Mouse (Mus musculus) T-helper 2 cell (primary cell): ENCODE measurements around the gene Plekhh1.

Experiments used
- in situ Hi-C: fragments of 300-600 bp; cut with MboI, MseI; formaldehyde crosslinking; loops from one replicate; pipeline ENCODE4 v1.15.1; 2025; ENCODE audit warnings: high pct_unique_total_duplicates

Gene Plekhh1

DNA sequence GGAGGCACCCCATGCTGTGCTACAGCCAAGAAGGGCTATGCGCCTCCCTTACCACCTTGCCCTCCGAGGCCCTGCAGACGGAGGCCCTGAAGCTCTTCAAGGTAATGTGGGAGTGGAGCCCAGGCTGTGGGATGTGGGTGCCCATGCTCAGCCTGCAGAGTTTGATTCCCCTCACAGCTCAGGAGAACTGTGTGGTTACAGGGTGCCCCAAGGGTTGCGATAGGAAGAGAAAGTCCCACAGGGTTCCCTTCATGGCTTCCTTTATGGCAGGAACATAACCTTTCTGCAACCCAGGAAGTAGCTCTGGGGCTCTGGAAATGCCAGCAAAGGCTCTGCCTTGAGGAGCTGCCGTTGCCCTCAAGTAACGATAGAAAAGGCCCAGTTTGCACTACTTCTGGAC lies 41.0 kb downstream of the Plekhh1 start:
- in situ Hi-C loops = loop anchor here (10.0 kb wide), 1 partner anchor 1505 kb away; no protein-coding TSS in a partner anchor

- in situ Hi-C loops = no loop called here
Observed at GRCm38 (mm10) chr12:79070736-79071333, 41.9 kb downstream of the Plekhh1 start.

DNA sequence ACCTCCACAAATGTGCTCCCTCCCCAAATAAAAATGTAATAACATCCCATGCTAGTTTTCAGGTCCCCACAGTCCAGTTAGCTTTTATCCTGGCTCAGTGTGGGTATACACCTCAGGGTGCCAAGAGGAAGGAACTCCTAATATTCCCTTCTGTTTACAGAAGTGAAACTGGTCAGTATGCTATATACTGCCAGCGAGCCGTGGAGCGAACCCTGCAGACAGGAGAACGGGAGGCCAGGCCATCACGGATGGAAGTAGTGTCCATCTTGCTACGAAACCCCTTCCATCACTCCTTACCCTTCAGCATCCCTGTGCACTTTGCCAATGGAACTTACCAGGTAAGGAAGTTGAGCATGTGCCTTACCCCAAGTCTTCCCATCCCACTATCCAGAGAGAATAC lies 43.6 kb downstream of the Plekhh1 start:
- in situ Hi-C loops = no loop called here

DNA sequence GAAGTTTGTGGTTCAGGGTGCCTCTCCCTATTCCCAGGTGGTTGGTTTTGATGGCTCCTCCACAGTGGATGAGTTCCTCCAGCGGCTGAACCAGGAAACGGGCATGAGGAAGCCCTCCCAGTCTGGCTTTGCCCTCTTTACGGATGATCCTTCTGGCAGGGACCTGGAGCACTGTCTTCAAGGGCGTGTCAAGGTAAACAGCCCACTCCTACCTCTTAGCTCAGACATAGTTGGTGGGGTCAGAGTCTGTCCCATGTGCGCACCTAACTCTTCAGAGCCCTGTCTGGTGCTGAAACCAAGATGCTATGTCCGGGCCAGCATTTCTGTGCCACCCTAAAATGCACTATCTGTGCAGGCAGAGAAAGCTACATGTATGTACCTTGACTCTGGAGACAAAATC lies 44.4 kb downstream of the Plekhh1 start:
- in situ Hi-C loops = no loop called here

- in situ Hi-C loops = loop anchor here (5.0 kb wide), 1 partner anchor 57 kb away; no protein-coding TSS in a partner anchor
Observed at GRCm38 (mm10) chr12:79089182-79089812, 60.3 kb downstream of the Plekhh1 start, which contains the start of gene Pigh. TSS of gene Pigh (minus strand) at chr12:79089651.

DNA sequence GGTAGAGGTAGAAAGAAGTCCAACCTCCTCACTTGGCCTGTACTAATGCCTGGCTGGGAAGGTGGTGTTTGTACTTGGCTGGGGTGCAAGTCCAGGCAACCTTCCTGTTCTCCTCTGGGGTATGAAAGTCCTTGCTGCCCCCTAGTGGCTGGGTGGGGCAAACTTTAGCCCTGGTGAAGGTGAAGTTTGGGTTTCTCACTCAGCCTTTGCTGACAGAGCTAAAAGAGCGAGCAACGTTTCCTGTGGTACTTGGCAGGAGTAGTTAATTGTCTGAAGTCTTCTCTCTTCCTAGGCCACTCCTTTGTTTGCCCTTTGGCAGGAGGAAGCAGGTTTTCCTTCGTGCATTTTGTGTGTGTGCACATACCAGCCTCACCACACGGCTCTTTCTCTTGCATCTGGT lies 63.6 kb downstream of the Plekhh1 start:
- in situ Hi-C loops = no loop called here

DNA sequence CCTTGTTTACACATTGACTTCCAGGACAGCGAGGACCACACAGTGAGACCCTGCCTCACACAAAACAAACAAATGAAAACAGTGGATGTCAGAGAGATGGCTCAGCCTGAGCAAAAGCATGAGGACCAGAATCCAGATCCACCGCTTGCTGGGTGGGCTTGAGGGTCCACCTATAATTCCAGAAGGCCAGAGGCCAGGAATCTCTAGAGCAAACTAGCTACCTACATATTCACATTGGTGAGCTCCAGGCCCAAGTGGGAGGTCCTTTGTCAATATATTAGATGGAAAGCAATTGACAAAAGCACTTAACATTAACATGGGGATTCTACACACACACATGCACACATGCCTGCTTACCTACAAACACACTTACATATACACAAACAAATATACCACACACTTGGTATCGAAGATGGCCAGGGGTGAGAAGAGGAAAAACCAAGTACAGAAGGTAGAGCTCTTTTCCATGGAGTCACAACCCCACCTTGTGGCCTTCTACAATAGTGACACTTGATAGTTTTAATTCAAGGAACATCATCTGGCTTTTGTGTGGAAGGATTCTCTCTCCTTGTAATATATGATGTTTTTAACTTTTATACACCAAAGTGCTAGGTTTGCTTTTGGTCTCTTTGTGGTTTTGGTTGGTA lies 68.3 kb downstream of the Plekhh1 start:
- in situ Hi-C loops = no loop called here

GRCm38 (mm10) chr12:79103773-79104172 lies 74.8 kb downstream of the Plekhh1 start:
- in situ Hi-C loops = no loop called here

DNA sequence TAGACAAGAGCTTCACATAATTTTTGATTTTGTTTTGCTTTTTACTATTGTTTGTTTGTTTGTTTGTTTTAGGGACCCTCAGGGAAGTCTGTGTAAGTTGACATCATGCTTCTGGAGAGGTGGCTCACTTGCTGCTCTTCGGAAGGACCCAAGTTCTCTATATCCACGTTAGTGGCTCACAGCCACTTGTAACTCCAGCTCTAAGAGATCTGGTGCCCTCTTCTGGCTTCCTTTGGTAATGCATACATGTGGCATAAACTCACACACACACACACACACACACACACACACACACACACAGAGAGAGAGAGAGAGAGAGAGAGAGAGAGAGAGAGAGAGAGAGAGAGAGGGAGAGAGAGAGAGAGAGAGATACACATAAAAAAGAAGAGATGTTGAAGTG lies 75.6 kb downstream of the Plekhh1 start:
- in situ Hi-C loops = no loop called here

- in situ Hi-C loops = loop anchor here (5.0 kb wide), 1 partner anchor 193 kb away; no protein-coding TSS in a partner anchor
Observed at GRCm38 (mm10) chr12:79105312-79105711, 76.3 kb downstream of the Plekhh1 start.

DNA sequence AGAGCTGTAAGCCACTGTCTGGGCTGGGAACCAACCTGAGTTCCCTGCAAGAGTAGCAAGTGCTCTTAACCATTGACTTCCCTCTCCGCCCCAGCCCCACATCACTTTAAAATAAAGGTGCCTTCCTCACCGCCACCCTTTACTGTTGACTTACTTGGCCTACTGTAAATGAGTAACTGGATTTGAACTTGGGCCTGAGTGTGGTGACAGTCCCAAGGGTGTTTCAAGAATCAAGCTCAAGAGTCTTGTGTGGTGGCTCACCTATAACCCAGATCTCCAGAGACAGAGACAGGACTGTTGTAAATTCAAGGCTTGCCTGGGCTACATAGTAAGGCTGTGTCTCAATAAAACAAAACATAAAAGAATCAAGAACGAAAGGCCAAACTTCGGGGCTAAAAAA lies 90.0 kb downstream of the Plekhh1 start:
- in situ Hi-C loops = no loop called here

DNA sequence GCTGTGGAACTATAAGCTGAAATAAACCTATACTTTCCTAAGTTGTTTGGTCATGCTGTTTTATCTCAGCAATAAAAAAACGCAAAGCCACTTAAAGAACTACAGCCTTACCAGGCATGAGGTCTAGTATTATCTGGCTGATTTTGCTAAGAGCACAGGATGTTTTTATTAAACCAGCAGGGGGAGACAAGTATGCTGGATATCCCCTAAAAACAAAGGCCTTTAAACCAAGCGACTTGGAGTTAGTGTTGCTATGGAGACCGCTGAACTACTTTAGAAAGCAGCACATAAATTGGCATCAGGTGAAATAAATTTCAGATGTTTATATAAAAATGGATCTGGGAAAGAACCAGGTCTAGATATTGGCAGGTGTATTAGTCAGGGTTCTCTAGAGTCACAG lies 93.9 kb downstream of the Plekhh1 start:
- in situ Hi-C loops = no loop called here

DNA sequence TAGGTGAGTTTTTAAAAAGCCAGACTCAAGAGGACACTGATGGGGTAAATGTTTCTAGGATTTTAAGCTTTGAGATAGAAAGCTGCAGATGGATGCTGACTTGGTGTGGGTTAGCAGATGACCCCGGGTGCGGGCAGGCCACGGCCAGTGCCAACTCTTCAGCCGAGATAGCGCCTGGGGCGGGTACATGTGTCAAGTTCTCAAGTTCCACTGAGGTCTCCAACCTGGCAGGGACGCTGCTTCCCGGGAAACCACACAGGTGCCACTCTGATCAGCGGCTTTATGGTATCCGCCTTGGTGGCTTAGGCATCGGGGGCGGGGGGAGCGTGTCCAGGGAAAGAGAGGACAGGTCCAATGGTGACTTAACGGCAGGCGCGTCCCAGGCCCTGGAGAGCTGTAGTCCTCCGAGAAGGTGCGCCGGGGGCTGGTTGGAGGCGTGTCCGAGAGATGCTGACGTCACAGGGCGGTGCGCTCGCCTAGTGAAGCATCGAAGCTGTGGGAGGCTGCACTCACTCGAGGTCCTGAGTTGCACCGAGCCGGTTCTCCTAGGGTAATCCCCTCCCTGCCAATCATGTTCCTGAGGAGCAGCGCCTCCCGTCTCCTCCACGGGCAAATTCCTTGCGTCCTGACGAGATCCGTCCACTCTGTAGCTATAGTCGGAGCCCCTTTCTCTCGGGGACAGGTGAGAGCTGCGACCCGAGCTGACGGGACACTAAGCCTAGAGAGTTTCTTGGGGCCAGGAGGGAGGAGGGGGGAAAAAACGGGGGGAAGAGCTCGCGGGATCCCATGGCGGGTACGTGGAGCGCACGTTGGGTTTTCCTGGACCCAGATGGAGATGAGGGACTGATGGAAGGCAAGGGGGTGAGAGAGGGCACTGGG lies 101.6 kb downstream of the Plekhh1 start, which contains the start of gene Arg2:
Gene Arg2 (plus strand): TSS at position 479 of the 879 bp plus-strand sequence.
- in situ Hi-C loops = no loop called here
